Mouse (Mus musculus) G1E (cell line): Measurements from ENCODE around the gene Gm10271.

Source experiments
- CTCF ChIP-seq: IDR thresholded peaks from 2 replicates; pipeline ENCODE4 v1.5.1; 2012; ENCODE audit warnings: low read depth, low read length, inconsistent platforms, mixed read lengths
- GATA2 ChIP-seq: IDR thresholded peaks from 2 replicates; pipeline ENCODE4 v1.6.1; 2012; ENCODE audit warnings: low read depth, low read length, inconsistent platforms, borderline replicate concordance
- POLR2AphosphoS5 ChIP-seq: IDR thresholded peaks from 2 replicates; pipeline ENCODE4 v1.6.1; 2012; ENCODE audit warnings: low read depth, low read length, inconsistent platforms; ENCODE audit not compliant: insufficient replicate concordance

GRCm38 (mm10) chr10:116984836-116985235 lies 12.4 kb upstream of the Gm10271 start:
- TF ChIP-seq CTCF, result no peak
- TF ChIP-seq POLR2AphosphoS5, result no peak
- TF ChIP-seq GATA2, result no peak
